Mouse (Mus musculus): Measurements from ENCODE around the gene Golph3l. TPM values are rescaled to one million over a fixed set of nuclear protein-coding genes. Genes with fewer than 3 reads are reported as not detected.
"Not testable (repeated sequence)": the region's sequence is repeated elsewhere in the genome, so short reads cannot be mapped to it uniquely, and the experiment has no call there.

Golph3l gene
- polyA plus RNA-seq, 1 experiment, result 39.0 TPM

- Histone ChIP-seq H3K9me3 (replicated peaks; ENCODE audit: control insufficient read depth, insufficient read depth, low read length, poor library complexity, severe bottlenecking) (no peaks in the 10 kb centered on the region), H3K4me1 (ENCODE audit: control insufficient read depth, insufficient read depth, low read length) (peaks cover 4% of the 10 kb centered on the region), H3K27me3 (ENCODE audit: control insufficient read depth, insufficient read depth, low read length, poor library complexity, severe bottlenecking) (no peaks in the 10 kb centered on the region), H3K9ac (ENCODE audit: low read depth, poor library complexity, severe bottlenecking) (no peak overlapping the region), H3K36me3 (ENCODE audit: control insufficient read depth, insufficient read depth, low read length, poor library complexity, severe bottlenecking) (peaks cover 10% of the 10 kb centered on the region), H3K27ac (ENCODE audit: insufficient read depth, low read length) (no peak overlapping the region), H3K4me3 (ENCODE audit: low read depth, low read length) (no peak overlapping the region)
- TF ChIP-seq POLR2A (IDR thresholded peaks at IDR 0.05; ENCODE audit: insufficient read depth, low read length) (no peak), CTCF (IDR thresholded peaks at IDR 0.05; ENCODE audit: low read depth, low read length) (no peak)
Observed at GRCm38 (mm10) chr3:95618511-95618910, 29.8 kb downstream of the Golph3l start.

DNA sequence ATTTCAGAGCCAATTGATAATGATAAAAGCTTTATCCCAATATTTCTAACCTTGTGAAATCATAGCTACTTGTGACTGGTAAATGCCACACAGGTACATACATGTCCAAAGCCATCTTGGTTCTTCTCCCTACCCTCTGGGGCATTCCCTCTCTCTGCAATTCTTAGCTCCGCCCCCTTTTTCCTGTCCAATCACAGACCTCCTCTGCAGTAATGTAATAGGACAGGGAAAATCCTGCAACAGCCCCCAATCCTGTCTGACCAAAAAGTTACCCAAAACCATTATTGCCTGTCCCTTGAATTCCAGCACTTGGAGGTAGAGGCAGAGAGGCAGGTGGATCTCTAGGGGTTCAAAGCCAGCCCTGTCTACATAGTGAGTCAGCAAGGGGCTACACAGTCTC is 32.5 kb downstream of the Golph3l start:
- H3K4me3 ChIP-seq (ENCODE audit: low read depth, low read length), result no peak overlapping the region
- no peak overlapping the region for H3K9ac ChIP-seq (ENCODE audit: low read depth, poor library complexity, severe bottlenecking)
- peaks cover 6% of the 10 kb centered on the region for H3K4me1 ChIP-seq (ENCODE audit: control insufficient read depth, insufficient read depth, low read length)
- no peak for TF ChIP-seq CTCF (IDR thresholded peaks at IDR 0.05; ENCODE audit: low read depth, low read length)
- no peak for TF ChIP-seq POLR2A (IDR thresholded peaks at IDR 0.05; ENCODE audit: insufficient read depth, low read length)
- TF ChIP-seq EP300 (IDR thresholded peaks at IDR 0.05; ENCODE audit: insufficient read depth, low read depth, low read length), result no peak
- no peaks in the 10 kb centered on the region for H3K27me3 ChIP-seq (ENCODE audit: control insufficient read depth, insufficient read depth, low read length, poor library complexity, severe bottlenecking)
- no peaks in the 10 kb centered on the region for H3K9me3 ChIP-seq (replicated peaks; ENCODE audit: control insufficient read depth, insufficient read depth, low read length, poor library complexity, severe bottlenecking)
- no peak overlapping the region for H3K27ac ChIP-seq (ENCODE audit: insufficient read depth, low read length)
- H3K36me3 ChIP-seq (ENCODE audit: control insufficient read depth, insufficient read depth, low read length, poor library complexity, severe bottlenecking), result peaks cover 10% of the 10 kb centered on the region

- H3K4me3 ChIP-seq (ENCODE audit: low read depth, low read length), result peak overlapping the region; percentile 48
- peak overlapping the region; percentile 72 for H3K9ac ChIP-seq (ENCODE audit: low read depth, poor library complexity, severe bottlenecking)
- H3K9me3 ChIP-seq (replicated peaks; ENCODE audit: control insufficient read depth, insufficient read depth, low read length, poor library complexity, severe bottlenecking); H3K27me3 ChIP-seq (ENCODE audit: control insufficient read depth, insufficient read depth, low read length, poor library complexity, severe bottlenecking); H3K4me1 ChIP-seq (ENCODE audit: control insufficient read depth, insufficient read depth, low read length); H3K27ac ChIP-seq (ENCODE audit: insufficient read depth, low read length): not testable (repeated sequence)
- peaks cover 14% of the 10 kb centered on the region for H3K36me3 ChIP-seq (ENCODE audit: control insufficient read depth, insufficient read depth, low read length, poor library complexity, severe bottlenecking)
Observed at GRCm38 (mm10) chr3:95622421-95622820, 33.7 kb downstream of the Golph3l start.

- TF ChIP-seq EP300 (IDR thresholded peaks at IDR 0.05; ENCODE audit: insufficient read depth, low read depth, low read length) (no peak), CTCF (IDR thresholded peaks at IDR 0.05; ENCODE audit: low read depth, low read length) (no peak), POLR2A (IDR thresholded peaks at IDR 0.05; ENCODE audit: insufficient read depth, low read length) (no peak)
- no peak overlapping the region for H3K4me3 ChIP-seq (ENCODE audit: low read depth, low read length)
- H3K27me3 ChIP-seq (ENCODE audit: control insufficient read depth, insufficient read depth, low read length, poor library complexity, severe bottlenecking), result no peaks in the 10 kb centered on the region
- H3K36me3 ChIP-seq (ENCODE audit: control insufficient read depth, insufficient read depth, low read length, poor library complexity, severe bottlenecking), result peaks cover 20% of the 10 kb centered on the region
- peaks cover 6% of the 10 kb centered on the region for H3K4me1 ChIP-seq (ENCODE audit: control insufficient read depth, insufficient read depth, low read length)
- H3K9me3 ChIP-seq (replicated peaks; ENCODE audit: control insufficient read depth, insufficient read depth, low read length, poor library complexity, severe bottlenecking), result no peaks in the 10 kb centered on the region
- peak overlapping the region; percentile 42; the same call in 1 of the 2 replicates for H3K9ac ChIP-seq (ENCODE audit: low read depth, poor library complexity, severe bottlenecking)
- H3K27ac ChIP-seq (ENCODE audit: insufficient read depth, low read length), result peak overlapping the region; percentile 45
Observed at GRCm38 (mm10) chr3:95623551-95623950, 34.8 kb downstream of the Golph3l start.

GRCm38 (mm10) chr3:95623991-95624515 is 35.3 kb downstream of the Golph3l start:
- Histone ChIP-seq H3K27ac (ENCODE audit: insufficient read depth, low read length) (peak overlapping the region; percentile 45), H3K9ac (ENCODE audit: low read depth, poor library complexity, severe bottlenecking) (peak overlapping the region; percentile 42), H3K36me3 (ENCODE audit: control insufficient read depth, insufficient read depth, low read length, poor library complexity, severe bottlenecking) (peaks cover 25% of the 10 kb centered on the region)
- H3K4me3 ChIP-seq (ENCODE audit: low read depth, low read length); H3K9me3 ChIP-seq (replicated peaks; ENCODE audit: control insufficient read depth, insufficient read depth, low read length, poor library complexity, severe bottlenecking); H3K27me3 ChIP-seq (ENCODE audit: control insufficient read depth, insufficient read depth, low read length, poor library complexity, severe bottlenecking); H3K4me1 ChIP-seq (ENCODE audit: control insufficient read depth, insufficient read depth, low read length): not testable (repeated sequence)

DNA sequence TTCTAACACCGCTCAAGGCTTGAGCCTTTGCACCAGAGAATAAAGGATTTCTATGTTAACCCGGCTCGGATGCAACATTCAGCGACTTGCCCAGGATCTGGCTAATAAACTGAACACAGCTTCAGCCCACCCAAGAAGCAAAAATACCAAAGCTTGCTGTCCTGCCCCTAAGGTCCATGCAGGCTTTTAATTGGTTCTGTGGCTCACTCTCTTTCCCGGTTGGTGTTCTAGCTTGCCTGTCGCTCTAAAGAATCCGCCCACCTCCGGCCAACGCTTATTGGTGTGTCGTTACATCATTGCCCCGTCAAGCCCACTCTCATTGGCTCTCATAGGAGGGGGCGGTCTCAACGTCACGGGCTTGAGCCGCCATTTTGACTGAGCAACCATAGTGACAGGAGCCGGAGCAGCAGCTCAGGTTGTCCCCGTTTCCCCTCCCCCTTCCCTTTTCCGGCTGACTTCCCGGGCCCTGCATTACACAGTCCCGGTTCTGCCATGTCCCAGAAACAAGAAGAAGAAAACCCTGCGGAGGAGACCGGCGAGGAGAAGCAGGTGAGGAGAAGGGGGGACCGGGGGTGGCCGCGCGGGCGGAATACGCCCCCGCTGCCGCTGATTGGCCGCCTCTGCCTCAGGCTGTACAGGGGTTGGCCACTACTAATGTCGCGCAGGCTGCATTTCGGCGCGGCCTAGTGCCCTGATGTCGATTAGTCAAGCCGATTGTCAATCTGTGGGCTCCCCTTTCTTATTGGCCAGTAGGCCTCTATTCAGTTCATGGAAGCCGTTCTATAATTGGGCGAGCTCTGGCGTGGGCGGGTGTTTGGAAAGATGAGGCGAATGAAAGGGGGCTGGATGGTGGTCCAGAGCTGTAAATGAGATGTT is 36.1 kb downstream of the Golph3l start, which contains the start of gene Ensa:
Ensa (plus strand) TSS at position 366 of the 876 bp plus-strand sequence.
- Histone ChIP-seq H3K9ac (ENCODE audit: low read depth, poor library complexity, severe bottlenecking) (peak within 1 kb of the TSS; percentile 91), H3K9me3 (replicated peaks; ENCODE audit: control insufficient read depth, insufficient read depth, low read length, poor library complexity, severe bottlenecking) (no peaks in the 10 kb centered on the region), H3K36me3 (ENCODE audit: control insufficient read depth, insufficient read depth, low read length, poor library complexity, severe bottlenecking) (peaks cover 28% of the 10 kb centered on the region), H3K4me3 (ENCODE audit: low read depth, low read length) (peak within 1 kb of the TSS; percentile 95), H3K4me1 (ENCODE audit: control insufficient read depth, insufficient read depth, low read length) (peaks cover 6% of the 10 kb centered on the region), H3K27ac (ENCODE audit: insufficient read depth, low read length) (peak within 1 kb of the TSS; percentile 82), H3K27me3 (ENCODE audit: control insufficient read depth, insufficient read depth, low read length, poor library complexity, severe bottlenecking) (no peaks in the 10 kb centered on the region)
- TF ChIP-seq EP300 (IDR thresholded peaks at IDR 0.05; ENCODE audit: insufficient read depth, low read depth, low read length), result no peak
- TF ChIP-seq POLR2A (IDR thresholded peaks at IDR 0.05; ENCODE audit: insufficient read depth, low read length), result peak; percentile 93
